Mouse (Mus musculus) cortical plate, adult 2 months (tissue): ENCODE measurements around the gene Rps6ka1.

Experiments
- CTCF ChIP-seq: fragments of 200-500 bp; IDR thresholded peaks from 2 replicates; pipeline ENCODE4 v1.5.1; 2011; ENCODE audit warnings: mild to moderate bottlenecking, control low read depth, low read length; ENCODE audit not compliant: insufficient read depth; ENCODE audit errors: extremely low read depth
- POLR2A ChIP-seq: fragments of 200-500 bp; IDR thresholded peaks from 2 replicates; pipeline ENCODE4 v1.6.1; 2011; ENCODE audit warnings: mild to moderate bottlenecking, low read length, control low read depth; ENCODE audit not compliant: insufficient read depth; ENCODE audit errors: extremely low read depth

GRCm38 (mm10) chr4:133835211-133835610, 52.4 kb downstream of the Rps6ka1 start:
- TF ChIP-seq POLR2A = no peak
- no peak for TF ChIP-seq CTCF
